Mouse (Mus musculus): ENCODE measurements at regions not wholly inside any gene's neighbourhood (a gene's known extent, or its start where the extent isn't known, plus 50 kb on each side); places are given as distances from the start of the nearest gene placed in this dataset.

DNA sequence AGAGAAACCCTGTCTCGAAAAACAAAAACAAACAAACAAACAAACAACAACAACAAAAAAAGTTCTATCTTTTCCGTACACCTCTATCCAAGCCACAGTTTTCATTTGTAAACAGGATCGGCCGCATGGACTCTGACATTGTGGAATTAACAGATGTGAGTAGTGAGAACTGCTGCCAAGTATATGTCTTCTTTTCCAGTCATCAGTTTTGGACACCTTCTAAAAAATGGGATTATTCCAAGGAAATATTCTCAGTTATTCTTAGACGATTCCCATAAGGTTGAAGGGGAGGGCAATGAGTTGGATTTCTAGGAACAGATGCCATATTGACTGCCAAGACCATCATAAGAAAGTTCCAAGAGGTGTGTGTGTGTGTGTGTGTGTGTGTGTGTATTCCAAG, 891.2 kb upstream of the Lrrc6 start:
- no peak for DNase-seq (ENCODE audit: low read depth)

DNA sequence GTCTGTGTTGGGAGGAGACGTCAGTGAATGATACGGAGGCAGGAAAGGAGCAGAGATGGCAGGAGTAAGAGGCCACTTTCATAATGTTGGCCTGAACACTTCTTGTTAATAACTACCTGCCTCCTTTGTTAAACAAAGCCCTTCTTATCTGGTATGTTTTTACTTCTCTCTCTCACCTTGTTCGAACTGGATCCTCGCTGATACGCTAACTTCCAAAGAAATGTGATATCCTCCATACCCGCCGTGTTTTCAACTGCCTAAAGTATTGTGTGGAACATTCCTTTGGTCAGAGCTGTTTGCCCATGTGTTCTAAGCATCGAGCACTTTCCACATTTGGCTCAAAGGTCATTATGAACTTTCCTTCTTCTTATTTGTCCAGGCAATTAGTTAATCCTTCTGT, 887.8 kb upstream of the Lrrc6 start:
- DNase-seq (ENCODE audit: low read depth) = no peak

- no peak for DNase-seq (ENCODE audit: low read depth)
Measured at GRCm38 (mm10) chr15:67386896-67387295, 886.2 kb upstream of the Lrrc6 start.

DNA sequence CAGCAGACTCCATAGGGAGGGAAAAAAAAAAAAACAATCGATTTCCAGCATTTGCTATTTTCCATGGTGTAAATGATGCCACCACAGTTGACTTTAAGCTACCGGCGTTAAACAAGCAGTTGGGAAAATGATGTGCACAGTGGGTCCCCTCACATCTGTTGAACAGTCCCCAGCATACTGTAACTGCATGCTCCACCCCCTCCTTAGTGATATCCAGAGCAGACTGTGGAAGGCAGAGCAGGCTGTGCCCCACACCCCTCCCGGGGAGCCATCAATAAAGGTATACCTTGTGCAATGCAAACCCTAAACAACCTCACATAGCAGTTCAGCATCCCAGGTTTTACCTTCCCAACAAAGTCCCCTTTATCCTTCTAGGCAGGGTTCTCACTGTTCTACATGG, 872.9 kb upstream of the Lrrc6 start:
- DNase-seq (ENCODE audit: low read depth) = no peak

DNA sequence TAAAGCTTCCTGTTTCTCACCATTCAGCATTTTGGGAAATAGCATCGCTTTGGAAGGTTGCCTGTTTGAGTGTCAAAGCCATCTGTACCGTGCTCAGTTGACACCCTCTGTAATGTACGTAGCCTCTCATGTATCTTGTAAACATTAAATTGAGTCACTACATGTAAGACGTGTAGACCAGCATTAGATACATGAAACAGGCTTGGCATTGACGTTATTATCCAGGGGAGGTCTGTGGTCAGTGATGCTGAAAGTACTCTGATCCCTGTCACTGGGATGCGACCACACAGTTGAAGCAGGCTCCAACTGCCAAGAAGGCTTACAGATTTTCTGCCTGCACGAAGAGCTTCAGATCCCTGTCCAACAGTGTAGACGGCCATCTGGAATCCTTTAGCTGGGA, 872.3 kb upstream of the Lrrc6 start:
- DNase-seq (ENCODE audit: low read depth) = no peak

DNA sequence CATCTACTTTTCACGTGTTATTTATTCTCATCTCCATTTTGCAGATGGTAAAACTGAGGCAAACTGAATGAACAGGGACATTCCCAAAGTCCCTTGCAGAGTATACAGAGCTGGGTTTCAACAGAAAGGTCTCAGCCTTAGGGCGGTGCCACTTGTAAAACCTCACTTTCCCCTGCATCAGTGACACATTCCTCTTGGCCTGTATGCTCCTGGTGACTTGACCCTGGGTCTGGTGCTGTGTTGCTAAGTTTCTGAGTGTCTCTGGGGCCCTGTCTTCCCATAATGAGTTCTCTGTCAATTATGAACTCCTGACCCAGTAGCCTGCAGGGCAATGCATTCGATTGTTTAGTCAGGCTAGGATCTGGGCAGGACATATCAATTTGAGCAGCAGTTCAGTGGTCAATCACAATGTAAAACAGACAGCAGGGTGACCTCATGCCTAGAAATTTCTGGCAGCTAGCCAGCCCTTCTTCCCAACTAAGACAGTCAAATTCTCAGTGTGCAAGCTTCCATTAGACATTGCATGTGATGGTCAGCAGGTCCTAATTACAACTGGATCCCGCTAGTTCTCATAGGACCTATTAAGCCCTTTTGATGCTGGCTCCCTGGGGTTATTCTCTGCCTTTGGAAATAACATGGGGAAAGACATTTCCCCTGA, 863.5 kb upstream of the Lrrc6 start:
- peak; percentile 44 for DNase-seq (ENCODE audit: low read depth)

DNA sequence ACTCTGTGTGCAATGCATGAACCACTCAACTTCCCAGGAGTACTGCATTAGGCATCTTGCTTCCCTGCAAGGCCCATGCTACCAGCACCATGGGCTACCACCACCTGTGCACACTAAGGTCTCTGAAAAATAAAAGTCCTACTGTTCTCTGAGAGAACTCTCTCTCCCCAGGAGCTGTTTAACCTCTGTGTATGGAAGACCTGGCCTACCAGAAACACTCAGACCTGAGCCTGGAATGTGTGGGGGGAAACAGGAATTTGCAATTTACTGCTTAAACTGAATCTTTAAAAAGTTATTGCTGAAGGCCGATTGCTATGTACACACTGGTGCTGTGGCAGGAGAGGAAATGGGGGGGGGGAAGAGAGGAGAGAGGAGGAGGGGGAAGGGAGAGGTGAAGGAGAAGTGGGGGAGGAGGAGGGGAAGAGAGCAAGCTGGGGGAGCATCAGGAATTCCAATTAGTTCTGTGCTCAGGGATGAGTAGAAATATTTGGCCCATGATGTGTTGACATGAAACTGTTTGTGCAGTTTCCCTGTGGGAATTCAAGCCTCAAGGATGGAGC, 860.4 kb upstream of the Lrrc6 start:
- no peak for DNase-seq (ENCODE audit: low read depth)

DNA sequence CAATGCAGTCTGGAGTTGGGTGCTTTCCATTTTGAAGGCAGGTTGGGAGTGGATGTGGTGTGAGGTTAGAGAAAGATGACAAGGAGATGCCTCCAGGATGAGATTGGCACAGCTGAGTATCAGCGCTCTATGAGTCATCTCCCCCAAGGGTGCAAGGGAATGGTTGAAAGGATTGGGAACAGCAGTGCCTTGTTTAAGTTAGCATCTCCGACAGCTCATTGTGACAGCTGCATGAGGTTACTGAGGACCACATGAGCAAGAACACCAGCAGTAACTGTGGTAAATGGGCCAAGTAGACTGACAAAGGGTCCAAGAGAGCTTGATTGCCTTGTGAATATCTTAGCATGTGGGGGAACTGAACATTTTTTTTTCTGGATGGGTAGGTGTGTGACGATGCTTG, 857.2 kb upstream of the Lrrc6 start:
- DNase-seq (ENCODE audit: low read depth) = no peak

DNA sequence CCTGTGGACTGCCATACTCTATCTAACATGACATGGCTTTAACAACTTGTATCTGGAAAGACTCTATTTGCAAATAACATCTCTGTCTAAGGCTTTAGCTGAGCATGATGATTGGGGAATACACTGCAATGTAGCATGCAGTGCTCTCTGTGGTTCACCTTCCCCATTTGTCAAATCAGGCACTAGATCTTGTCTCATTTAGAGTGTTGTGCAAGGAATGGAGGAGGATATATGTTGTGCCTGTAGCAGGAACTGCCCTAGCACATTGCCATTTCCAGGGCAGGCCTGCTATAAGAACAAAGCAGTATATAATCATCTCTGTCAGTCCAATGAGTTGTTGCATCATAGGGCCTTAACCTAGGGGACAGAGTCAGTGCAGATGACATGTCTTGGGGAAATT, 854.6 kb upstream of the Lrrc6 start:
- DNase-seq (ENCODE audit: low read depth) = peak; percentile 25

DNA sequence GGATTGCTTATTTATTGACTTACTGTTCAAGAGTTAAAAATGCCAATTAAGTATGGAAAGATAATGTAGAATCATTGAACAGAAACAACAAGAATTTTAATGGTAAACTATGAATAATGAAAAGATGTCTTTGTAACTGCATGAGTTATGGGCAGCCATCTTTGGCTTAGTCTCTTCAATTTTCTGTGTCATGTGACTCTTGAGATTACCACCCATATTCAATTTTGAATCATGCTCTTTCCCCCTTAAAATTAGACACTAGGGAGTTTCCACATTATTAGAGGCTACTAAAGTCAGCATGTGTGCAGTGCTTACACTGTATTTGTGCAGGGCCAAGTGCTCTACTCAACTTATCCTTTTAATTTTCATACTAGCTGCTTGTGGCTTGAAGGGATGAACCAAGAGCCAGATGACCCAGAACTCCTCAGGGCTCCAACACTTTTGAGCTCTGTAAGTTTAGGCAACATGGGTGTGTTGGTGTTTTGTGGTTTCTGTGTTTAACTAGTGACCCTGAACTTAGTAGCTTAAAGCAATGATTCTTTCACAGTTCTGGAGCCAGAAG, 854.0 kb upstream of the Lrrc6 start:
- DNase-seq (ENCODE audit: low read depth) = no peak

DNA sequence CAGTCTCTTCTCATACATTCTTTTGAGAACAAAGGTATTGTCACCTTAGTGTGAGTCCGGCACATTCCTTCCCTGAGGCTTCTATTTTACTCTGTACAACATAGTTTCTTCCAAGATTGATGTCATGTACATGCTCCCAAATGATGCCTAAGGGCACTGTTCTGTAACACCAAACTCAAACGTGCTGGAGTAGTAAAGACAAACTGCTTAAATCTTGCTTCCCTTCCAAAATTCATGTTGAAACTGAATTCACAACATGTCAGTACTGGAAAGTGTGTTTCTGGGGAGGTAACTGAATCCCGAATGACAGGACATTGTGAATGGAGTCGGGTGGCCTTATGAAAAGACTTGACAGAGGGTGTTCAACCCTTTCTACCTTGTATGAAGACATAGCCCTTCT, 848.8 kb upstream of the Lrrc6 start:
- no peak for DNase-seq (ENCODE audit: low read depth)

DNA sequence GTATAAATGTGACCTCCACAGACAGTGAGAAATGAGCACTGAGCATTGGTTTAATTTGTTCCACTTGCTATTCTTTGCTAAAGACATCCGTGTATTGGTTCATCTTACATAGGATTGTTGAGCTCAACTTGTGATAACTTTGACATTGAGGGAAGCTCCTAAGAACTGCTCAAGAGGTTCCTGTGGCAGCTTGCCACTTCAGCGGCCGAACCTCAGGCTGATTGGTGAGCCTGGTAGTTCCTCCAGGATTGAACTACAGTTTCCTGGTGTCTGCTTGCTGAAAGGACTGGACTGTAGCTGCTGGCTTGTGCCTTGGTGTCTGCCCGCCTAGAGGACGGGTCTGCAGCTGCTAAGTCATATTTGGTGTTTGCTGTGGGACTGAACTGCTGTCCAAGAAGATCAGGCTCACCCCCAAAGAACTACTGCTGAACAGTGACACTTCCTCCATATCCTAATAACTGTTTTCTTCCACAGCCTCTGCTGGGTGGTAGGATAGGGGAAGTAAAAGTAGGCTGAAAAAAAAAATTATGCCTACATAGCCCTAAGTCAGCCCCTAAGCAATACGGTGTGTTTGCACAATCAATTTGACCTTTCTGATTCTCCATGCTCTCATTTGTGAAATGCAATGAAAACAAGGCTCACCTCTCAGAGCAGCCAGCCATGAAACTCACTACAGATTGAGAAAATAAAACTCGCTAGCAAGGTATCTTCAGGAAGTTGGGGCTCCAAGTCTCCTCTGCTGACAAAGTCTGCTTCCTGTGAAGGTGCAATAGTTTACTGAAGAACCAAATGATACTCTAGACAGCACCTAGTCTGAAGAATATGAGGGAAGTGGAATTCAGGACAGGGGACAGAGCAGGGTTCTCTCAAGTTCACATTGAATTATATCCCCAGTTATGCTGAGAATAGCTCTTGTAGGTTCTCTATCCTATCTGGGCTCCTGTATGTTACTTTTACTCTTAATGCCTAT, 844.8 kb upstream of the Lrrc6 start:
- peak; percentile 47 for DNase-seq (ENCODE audit: low read depth)

- no peak for DNase-seq (ENCODE audit: low read depth)
Measured at GRCm38 (mm10) chr15:67342050-67342449, 841.3 kb upstream of the Lrrc6 start.

DNA sequence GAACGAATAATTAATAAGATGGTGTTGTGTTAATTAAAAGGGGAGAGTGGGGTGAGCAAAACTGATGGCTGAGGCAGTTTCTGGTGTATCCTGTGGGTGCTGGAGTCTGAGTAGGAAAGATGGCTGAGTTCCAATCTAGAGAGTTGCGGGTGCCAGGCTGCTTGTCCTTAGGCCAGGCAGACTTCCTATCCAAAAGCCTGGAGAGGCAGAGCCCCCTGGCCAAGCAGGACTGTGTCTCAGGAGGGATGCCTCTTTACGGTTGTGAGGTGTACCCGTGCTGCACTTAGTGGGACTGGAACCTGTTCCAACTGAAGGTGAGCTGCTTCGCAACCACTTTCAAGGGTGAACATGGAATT, 836.3 kb upstream of the Lrrc6 start:
- DNase-seq (ENCODE audit: low read depth) = no peak

DNA sequence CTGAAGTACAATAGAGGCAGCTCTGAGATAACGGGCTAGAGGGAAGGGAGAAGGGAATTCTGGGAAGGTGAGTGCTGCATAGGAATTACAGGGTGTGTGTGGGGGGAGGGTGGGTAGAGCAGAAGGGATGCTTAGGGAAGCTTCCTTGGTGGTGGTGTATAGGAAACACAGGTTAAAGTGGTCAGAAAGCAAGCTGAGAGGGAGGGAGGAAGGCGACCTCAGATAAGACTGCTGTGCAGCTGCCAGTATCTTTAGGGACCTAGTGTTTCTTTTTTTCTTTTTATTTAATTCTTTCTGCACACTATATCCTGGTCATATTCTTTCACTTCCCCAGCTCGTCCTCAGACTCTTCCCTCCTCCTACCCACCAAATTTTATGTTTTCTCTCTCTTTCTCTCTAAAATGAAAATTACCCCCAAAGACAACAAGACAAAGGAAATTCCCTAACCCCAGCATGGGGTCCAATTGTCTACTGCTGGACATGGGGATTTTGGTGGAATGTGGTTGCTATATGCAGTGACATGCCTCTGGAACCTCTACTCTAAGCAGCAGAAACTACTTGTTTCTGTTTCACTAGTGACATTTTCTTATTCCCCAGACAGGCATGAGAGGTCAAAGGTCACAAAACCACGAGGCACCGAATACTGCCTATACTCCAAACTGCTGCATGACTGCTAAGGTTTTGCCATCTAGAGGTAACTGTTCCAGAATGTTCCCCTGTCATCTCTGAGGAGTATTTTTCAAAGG, 835.8 kb upstream of the Lrrc6 start:
- DNase-seq (ENCODE audit: low read depth) = peak; percentile 57

DNA sequence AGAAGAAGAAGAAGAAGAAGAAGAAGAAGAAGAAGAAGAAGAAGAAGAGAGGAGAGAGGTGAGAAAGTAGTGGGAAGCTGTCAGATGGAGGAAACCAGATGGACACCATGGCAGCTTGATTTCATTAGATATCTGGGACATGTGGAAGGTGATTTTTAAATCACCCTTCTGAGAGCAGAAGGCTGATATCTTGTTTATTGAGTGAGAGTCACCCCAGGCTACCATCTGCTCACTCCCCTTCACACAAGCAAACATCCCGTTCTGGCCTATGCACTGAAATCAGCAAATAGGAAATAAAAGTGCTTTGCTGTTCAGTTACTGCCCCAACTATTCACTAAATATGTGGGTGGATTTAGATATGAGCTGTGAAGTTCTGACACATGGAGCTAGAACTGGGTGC, 831.8 kb upstream of the Lrrc6 start:
- DNase-seq (ENCODE audit: low read depth) = no peak

DNA sequence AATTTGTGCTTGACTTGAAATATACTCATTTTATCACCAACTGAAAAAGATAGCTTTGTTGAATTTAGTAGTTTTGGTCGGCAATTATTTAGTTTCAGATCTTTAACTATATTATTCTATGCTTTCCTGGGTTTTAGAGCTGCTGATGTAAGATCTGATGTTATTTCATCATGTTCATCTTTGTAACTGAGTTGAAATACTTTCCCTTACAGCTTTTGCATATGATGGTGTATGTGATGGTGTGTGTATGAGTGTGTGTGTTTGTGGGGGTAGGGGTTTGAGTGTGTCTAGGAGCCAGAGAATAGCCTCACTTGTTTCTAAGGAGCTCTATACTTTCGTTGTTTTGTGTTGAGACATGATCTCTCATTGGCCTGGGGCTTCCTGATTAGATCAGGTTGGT, 819.6 kb upstream of the Lrrc6 start:
- no peak for DNase-seq (ENCODE audit: low read depth)

DNA sequence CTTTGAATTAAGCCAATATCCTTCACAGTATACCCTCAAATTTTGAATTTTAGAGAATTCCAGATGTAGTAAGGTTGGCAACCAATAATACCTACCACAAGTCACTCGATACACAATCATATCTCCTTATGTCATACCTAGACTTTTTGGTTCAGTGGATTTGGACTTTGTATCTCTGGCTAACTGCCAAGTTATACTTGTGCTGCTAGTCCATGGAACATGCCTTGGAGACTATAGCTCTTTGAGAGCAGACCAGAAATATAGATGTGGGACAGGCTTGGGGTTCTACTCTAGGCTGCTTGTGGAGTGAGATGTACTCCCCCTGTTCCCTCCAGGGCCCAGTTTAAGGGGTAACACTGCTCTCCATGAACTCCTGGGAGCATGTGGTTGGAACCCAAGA, 814.5 kb upstream of the Lrrc6 start:
- no peak for DNase-seq (ENCODE audit: low read depth)

- DNase-seq (ENCODE audit: low read depth) = peak; percentile 31
Measured at GRCm38 (mm10) chr15:67313648-67314047, 812.9 kb upstream of the Lrrc6 start.

GRCm38 (mm10) chr15:67305681-67306080, 805.0 kb upstream of the Lrrc6 start:
- DNase-seq (ENCODE audit: low read depth) = no peak

GRCm38 (mm10) chr15:67303804-67304203, 803.1 kb upstream of the Lrrc6 start:
- DNase-seq (ENCODE audit: low read depth) = no peak

- DNase-seq (ENCODE audit: low read depth) = no peak
Measured at GRCm38 (mm10) chr15:67301871-67302363, 801.2 kb upstream of the Lrrc6 start.

Data from 416B (cell line).